Mouse (Mus musculus) cortical plate, adult 2 months (tissue): ENCODE results near the gene B3gnt4. TPM values are rescaled to one million over a fixed set of nuclear protein-coding genes. Genes with fewer than 3 reads are reported as not detected.

Experiments used
- H3K27ac ChIP-seq: fragments of 200-500 bp; 2 replicates; pipeline ENCODE4 v1.5.1; 2012; ENCODE audit warnings: low read length, control low read depth, inconsistent platforms; ENCODE audit not compliant: insufficient read depth
- H3K4me1 ChIP-seq: fragments of 200-500 bp; 2 replicates; pipeline ENCODE4 v1.6.1; 2011; ENCODE audit warnings: low read length; ENCODE audit not compliant: control insufficient read depth, insufficient read depth
- H3K4me3 ChIP-seq: fragments of 200-500 bp; 2 replicates; pipeline ENCODE4 v1.5.1; 2011; ENCODE audit warnings: mild to moderate bottlenecking, low read length, control low read depth; ENCODE audit not compliant: insufficient read depth
- CTCF ChIP-seq: fragments of 200-500 bp; IDR thresholded peaks from 2 replicates; pipeline ENCODE4 v1.5.1; 2011; ENCODE audit warnings: mild to moderate bottlenecking, control low read depth, low read length; ENCODE audit not compliant: insufficient read depth; ENCODE audit errors: extremely low read depth
- POLR2A ChIP-seq: fragments of 200-500 bp; IDR thresholded peaks from 2 replicates; pipeline ENCODE4 v1.6.1; 2011; ENCODE audit warnings: mild to moderate bottlenecking, low read length, control low read depth; ENCODE audit not compliant: insufficient read depth; ENCODE audit errors: extremely low read depth
- polyA plus RNA-seq: library from polyadenylated mRNA; depleted of rRNA; stranded (reverse); fragments of >200 nt; gene quantifications from 2 replicates; pipeline ENCODE4 v1.2.3, GENCODE M21; 2012; rRNA removed

Gene B3gnt4
- 1.3 and 1.4 TPM in 2 replicates for polyA plus RNA-seq

- TF ChIP-seq CTCF (no peak), POLR2A (no peak)
- H3K4me3 ChIP-seq: no peak within 1 kb of the TSS
- H3K27ac ChIP-seq: no peak within 1 kb of the TSS
- H3K4me1 ChIP-seq: peaks cover 3% of the 10 kb centered on the region
Measured at GRCm38 (mm10) chr5:123510160-123510559, at the start of gene B3gnt4. Gene B3gnt4, plus strand, starts transcription at chr5:123510460.

- no peak overlapping the region for H3K4me3 ChIP-seq
- no peaks in the 10 kb centered on the region for H3K4me1 ChIP-seq
- TF ChIP-seq POLR2A (no peak), CTCF (no peak)
- H3K27ac ChIP-seq: no peak overlapping the region
Measured at GRCm38 (mm10) chr5:123461420-123461819, 48.8 kb upstream of the B3gnt4 start.

GRCm38 (mm10) chr5:123464638-123465037 lies 45.6 kb upstream of the B3gnt4 start:
- Histone ChIP-seq H3K4me3 (no peak overlapping the region), H3K27ac (no peak overlapping the region), H3K4me1 (no peaks in the 10 kb centered on the region)
- no peak for TF ChIP-seq CTCF
- TF ChIP-seq POLR2A: no peak

GRCm38 (mm10) chr5:123470784-123471400 lies 39.4 kb upstream of the B3gnt4 start:
- H3K4me3 ChIP-seq: no peak overlapping the region
- no peak for TF ChIP-seq CTCF
- no peak for TF ChIP-seq POLR2A
- H3K27ac ChIP-seq: no peak overlapping the region
- H3K4me1 ChIP-seq: no peaks in the 10 kb centered on the region

GRCm38 (mm10) chr5:123473817-123474216 lies 36.4 kb upstream of the B3gnt4 start:
- H3K27ac ChIP-seq: no peak overlapping the region
- no peak for TF ChIP-seq CTCF
- no peak for TF ChIP-seq POLR2A
- H3K4me3 ChIP-seq: no peak overlapping the region
- H3K4me1 ChIP-seq: no peaks in the 10 kb centered on the region

- no peak overlapping the region for H3K27ac ChIP-seq
- no peak overlapping the region for H3K4me3 ChIP-seq
- no peak for TF ChIP-seq POLR2A
- no peak for TF ChIP-seq CTCF
- no peaks in the 10 kb centered on the region; the same call in 1 of the 2 replicates for H3K4me1 ChIP-seq
Measured at GRCm38 (mm10) chr5:123487659-123488395, 22.4 kb upstream of the B3gnt4 start.

- Histone ChIP-seq H3K4me3 (no peak within 1 kb of the TSS), H3K27ac (no peak within 1 kb of the TSS), H3K4me1 (no peaks in the 10 kb centered on the region; the same call in 1 of the 2 replicates)
- TF ChIP-seq POLR2A (no peak), CTCF (no peak)
Measured at GRCm38 (mm10) chr5:123489112-123489785, 21.0 kb upstream of the B3gnt4 start, which contains the start of the genes Lrrc43 and Il31. Gene Lrrc43, plus strand, starts transcription at chr5:123489305. Gene Il31, minus strand, starts transcription at chr5:123489489.

GRCm38 (mm10) chr5:123489935-123490334 lies 20.3 kb upstream of the B3gnt4 start:
- no peak overlapping the region for H3K4me3 ChIP-seq
- H3K4me1 ChIP-seq: no peaks in the 10 kb centered on the region; the same call in 1 of the 2 replicates
- no peak for TF ChIP-seq CTCF
- TF ChIP-seq POLR2A: no peak
- H3K27ac ChIP-seq: no peak overlapping the region

GRCm38 (mm10) chr5:123499717-123500116 lies 10.5 kb upstream of the B3gnt4 start:
- H3K4me3 ChIP-seq: no peak overlapping the region
- TF ChIP-seq POLR2A: no peak
- TF ChIP-seq CTCF: peak; percentile 63
- H3K4me1 ChIP-seq: peaks cover 2% of the 10 kb centered on the region; the same call in 1 of the 2 replicates
- no peak overlapping the region for H3K27ac ChIP-seq

GRCm38 (mm10) chr5:123501973-123502372 lies 8.3 kb upstream of the B3gnt4 start:
- TF ChIP-seq POLR2A (no peak), CTCF (no peak)
- peaks cover 2% of the 10 kb centered on the region; the same call in 1 of the 2 replicates for H3K4me1 ChIP-seq
- H3K27ac ChIP-seq: no peak overlapping the region
- no peak overlapping the region for H3K4me3 ChIP-seq
